Mouse (Mus musculus) right cerebral cortex, postnatal 36 days (tissue): ENCODE measurements around the gene Cacna2d4.
A peak's percentile ranks its signal among the peaks of the same experiment; 100 is the strongest.

Experiments
- DNase-seq, 2 experiments: peaks; one replicate each; pipeline ENCODE4 v3.0.0; 2022; ENCODE audit warnings: low spot score in 2 of 2, mixed read lengths in 1 of 2

Gene Cacna2d4

DNA sequence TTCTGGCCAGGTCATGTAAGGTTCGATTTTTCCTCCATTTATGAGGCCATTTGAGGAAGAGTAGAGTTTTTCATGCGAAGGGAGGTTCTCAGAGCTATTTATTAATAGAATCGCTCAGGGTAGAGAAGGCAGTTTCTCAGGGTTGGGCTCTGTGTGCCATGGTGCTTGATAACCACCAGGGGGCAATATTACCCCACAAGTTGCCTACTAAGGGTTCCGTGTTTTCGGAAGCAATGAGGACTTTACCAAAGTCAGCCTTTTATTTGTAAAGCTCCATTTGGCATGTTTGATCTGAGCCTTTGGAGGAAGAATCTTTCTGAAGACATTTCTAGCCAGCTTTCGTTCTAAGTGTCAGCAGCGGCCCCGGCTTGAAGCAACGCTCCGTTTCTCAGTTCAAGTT, 16.0 kb upstream of the Cacna2d4 start:
- DNase-seq = no peak

- DNase-seq = no peak
These were observed 11.7 kb upstream of the Cacna2d4 start for GRCm38 (mm10) chr6:119224451-119225195.

DNA sequence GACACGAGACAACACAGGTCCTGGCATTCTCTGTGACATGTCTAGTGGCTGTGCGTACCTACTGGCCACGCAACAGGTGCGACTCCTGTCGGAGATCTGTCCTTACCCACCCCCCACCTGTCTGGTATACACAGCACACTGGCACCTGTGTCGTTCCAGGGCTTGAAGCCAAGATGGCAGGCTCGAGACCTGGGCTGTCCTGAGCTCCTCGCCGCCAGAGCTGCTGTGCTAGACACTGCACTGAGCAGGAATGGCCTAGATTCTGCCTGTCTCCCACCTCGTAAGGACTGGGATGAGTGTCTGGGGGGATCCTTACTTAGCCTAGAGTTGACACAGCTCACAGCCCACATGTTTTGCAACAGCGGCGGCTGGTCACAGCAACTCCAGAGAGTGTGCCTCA, 11.1 kb upstream of the Cacna2d4 start:
- DNase-seq = no peak

DNA sequence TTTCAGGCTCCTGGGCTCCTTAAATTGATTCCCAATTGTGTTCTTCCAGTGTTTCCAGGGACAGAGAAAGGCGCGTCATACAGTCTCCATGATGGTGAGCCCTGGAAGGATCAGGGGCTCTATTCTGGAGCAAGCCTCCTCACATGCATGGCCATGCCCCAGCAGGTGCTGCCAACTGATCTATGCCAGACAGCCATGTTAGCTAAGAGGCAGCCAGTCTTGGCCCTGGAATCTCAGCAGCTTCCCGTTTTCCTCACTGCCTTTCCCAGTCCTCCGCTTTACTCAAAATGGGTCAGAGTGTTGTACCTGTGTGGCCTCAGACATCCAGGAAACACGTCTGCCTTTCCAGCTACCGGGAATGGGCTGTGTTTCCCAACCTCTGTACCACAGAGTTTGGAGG, 10.6 kb upstream of the Cacna2d4 start:
- no peak for DNase-seq

DNA sequence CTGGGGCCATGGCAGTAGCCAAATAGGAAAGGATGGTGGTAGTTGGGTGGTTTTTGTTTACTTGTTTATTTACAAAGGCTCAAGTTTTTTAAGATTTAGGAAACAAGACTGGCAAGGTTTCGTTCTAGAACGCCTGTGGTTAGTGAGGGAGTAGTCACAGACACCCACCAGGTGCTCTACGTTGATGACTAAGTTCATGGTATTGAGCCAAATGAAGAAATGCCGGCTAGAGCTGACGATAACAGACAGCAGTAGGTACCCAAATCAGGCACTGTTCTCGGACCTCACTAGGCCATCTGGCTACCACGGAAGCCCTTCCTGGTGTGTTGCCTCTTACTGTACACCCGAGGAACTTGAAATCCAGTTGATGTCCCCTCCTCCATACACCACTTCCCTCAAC, 9.3 kb upstream of the Cacna2d4 start:
- DNase-seq = no peak

DNA sequence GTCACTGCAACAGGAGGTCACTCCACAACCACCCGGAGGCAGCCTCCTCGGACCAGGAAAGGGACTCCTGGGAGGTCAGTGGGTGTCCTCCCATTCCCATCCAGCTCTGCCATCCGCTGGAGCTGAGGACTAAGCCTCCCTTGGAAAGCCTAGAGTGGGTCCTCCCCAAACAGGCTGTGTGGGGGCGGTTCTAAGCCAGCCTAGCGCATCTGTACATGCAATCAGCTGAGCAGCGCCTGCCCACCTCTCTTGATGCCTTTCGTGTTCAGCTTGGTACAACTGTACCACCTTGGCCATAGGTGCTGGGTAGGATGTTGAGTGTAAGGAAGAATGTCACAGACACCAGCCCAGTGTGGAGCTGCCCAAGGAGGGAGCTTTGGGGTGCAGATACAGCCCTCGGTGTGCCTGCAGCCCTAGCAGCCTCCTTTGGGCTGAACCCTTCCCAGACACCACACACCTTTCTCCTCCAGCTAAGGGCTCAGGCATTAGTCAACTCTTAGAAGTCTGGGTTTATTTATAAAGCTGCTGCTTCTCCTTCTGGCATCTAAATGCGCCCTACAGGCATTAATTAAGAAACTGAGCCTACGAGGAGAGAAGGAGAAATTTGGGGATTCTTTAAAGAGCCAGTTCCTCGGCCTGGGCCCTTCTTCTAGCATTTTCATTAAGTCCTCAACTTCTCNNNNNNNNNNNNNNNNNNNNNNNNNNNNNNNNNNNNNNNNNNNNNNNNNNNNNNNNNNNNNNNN, 7.3 kb upstream of the Cacna2d4 start:
- no peak for DNase-seq

DNA sequence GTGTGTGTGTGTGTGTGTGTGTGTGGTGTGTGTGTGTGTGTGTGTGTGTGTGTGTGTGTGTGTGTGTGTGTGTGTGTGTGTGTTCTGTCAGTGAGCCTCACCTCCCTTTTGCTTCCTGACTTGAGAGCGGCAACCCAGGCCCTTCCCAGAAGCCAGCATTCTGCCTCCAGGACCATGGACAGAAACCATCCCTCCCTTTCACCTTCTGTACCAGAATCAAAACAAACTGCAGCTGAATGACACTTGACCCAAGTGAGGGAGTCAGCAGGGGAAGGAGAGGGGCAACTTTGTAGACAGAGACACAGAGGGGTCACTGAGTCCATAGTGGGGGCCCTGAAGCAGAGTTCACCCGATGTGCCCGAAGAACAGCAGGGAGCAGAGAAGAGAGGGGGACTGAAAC, 3.3 kb upstream of the Cacna2d4 start:
- DNase-seq = no peak

DNA sequence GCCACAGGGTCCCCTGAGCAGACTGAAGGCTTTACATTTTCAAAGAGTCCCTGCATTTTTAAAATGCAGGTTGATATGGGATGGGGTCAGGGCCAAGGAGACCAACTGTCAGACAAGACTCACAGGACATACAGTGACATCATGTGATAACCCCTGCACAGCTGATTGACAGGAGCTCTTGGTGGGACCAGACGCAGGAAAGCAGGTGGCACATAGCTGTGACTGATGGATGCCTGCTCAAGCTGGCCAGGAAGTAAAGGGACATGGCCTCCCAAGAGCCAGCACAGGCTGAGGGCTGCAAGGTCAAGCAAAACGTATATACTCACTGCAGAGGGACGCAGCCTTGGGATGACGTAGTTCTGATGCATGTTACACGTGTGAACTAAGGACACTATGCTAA, 885 bp upstream of the Cacna2d4 start:
- no peak for DNase-seq

DNA sequence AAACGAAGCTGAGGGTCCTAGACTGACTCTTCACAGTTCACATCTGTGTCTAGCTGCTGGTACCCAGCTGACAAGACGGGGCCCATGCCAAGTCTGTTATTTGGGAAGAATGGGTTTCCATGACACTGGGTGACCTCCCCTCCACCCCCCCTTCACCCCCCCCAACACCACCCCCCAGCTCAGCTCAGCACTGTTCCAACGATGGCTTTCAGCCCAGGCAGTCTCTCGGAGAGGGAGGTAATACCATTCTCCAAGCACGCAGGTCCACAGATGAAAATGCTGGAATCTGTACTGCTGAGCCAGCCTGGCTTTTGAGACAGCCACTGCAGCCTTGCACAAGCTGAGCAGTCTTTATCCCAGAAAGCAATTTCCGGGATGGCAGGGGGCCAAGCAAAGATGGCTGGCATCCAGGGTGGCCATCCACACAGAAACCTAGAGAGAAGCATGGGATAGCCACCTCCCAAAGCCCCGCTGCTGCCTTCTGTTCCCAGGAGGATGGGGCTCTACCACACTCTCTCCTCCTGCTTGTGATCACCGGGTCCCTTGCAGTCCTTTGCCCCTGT, 1.2 kb downstream of the Cacna2d4 start:
- no peak for DNase-seq

- no peak for DNase-seq
These were observed 3.1 kb downstream of the Cacna2d4 start for GRCm38 (mm10) chr6:119239341-119240005.

- no peak for DNase-seq
These were observed 3.9 kb downstream of the Cacna2d4 start for GRCm38 (mm10) chr6:119240256-119240655.

- DNase-seq = no peak
These were observed 4.8 kb downstream of the Cacna2d4 start for GRCm38 (mm10) chr6:119240871-119241705.

- DNase-seq = no peak
These were observed 9.8 kb downstream of the Cacna2d4 start for GRCm38 (mm10) chr6:119246082-119246481.

DNA sequence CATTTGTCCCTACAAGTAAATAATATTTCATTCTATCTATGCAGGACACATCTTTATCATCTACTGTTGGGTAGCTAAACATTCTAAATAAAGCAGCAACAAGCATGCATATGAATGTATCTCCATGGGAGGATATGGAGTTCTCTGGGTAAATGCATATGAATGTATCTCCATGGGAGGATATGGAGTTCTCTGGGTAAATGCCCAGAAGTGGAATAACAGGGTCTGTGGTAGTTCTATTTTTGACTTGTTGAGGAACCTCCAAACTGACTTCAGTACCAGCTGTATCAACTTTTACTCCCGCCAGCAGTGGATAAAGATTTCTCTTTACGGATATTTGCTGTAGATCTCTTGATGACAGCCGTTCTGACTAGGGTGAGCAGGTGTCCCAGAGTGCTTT, 12.3 kb downstream of the Cacna2d4 start:
- no peak for DNase-seq

- DNase-seq = no peak
These were observed 13.4 kb downstream of the Cacna2d4 start for GRCm38 (mm10) chr6:119249726-119250125.

DNA sequence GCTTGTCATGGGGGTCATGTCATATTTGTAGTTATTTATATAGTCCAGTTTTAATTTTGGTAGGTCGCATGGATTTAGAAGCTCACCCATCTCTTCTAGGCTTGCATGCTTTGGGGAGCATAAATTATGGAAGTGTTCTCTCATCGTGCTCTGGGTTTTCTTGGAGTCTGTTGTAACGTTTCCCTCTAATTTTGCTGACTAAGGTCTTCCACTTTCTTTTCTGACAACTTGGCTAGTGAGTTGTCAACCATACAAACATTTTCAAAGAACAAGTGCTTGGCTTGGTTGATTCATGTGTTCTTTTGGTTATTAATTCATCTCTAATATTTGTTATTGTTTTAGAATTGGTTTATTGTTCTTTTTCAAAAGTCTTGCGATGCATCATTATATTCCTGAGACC, 15.4 kb downstream of the Cacna2d4 start:
- no peak for DNase-seq

GRCm38 (mm10) chr6:119276713-119277112, 40.4 kb downstream of the Cacna2d4 start:
- no peak for DNase-seq

GRCm38 (mm10) chr6:119280761-119281160, 44.4 kb downstream of the Cacna2d4 start:
- DNase-seq = peak; percentile 52 to 69

- no peak for DNase-seq
These were observed 65.0 kb downstream of the Cacna2d4 start for GRCm38 (mm10) chr6:119301310-119301709.

DNA sequence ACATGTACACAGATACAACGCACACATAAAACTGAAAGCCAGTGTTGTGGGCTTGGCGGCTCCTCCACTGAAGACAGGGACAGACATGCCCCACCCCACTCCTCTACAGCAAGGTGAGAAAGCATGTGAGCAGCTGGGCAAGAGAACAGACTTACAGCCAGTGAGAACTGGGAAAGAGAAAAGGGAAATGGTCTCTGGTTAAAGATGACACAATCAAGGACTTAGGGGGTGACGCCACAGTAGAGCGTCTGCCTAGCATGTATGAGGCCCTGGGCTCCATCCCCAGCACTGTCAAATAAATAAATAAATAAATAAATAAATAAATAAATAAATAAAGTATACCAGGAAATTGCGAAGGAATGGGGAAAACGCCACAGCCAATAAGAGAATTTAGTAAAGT, 67.0 kb downstream of the Cacna2d4 start:
- DNase-seq = no peak

DNA sequence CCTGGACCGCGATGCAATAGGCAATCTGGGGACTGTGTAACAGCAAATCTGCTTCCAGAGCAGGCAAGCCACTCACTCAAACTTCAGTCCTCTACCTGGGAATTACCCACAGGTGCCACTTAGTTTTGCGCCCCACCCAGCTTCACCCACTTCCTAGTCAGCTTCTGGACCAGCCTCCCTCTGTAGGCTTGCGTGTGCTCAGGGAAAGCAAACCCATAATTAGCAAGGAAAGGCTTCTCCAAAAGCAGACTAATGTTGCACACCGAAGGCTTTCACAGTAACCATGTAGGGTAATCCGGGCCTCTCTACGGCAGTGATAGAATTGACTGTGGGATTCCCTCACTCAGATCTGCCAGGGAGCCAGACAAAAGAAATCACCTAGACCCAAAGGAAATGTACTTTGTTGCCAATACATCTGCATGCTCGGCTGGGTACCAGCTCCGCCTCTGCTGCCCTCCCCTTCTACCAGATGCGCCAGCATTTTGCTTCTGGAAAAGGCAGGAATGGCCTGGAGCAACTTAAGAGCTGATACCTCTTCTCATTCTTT, 71.6 kb downstream of the Cacna2d4 start:
- DNase-seq = no peak
